Mouse (Mus musculus) CH12.LX (cell line): ENCODE measurements at regions not wholly inside any gene's neighbourhood (a gene's known extent, or its start where the extent isn't known, plus 50 kb on each side); places are given as distances from the start of the nearest gene placed in this dataset.

Experiments
- DNase-seq: peaks from one replicate; pipeline ENCODE4 v3.0.0-alpha.2; 2013; ENCODE audit errors: extremely low read depth
- H3K27ac ChIP-seq: 2 replicates; pipeline ENCODE4 v1.5.1; 2012; ENCODE audit warnings: low read depth, mild to moderate bottlenecking, control low read depth, moderate library complexity; ENCODE audit not compliant: insufficient read depth
- H3K27me3 ChIP-seq: replicated peaks from 2 replicates; pipeline ENCODE3; 2012; ENCODE audit warnings: inconsistent platforms
- H3K36me3 ChIP-seq, 2 experiments: replicated peaks in 1 of 2; 2 replicates each; pipeline versions ENCODE3 to v1.6.1; 2012; ENCODE audit warnings: inconsistent platforms in 1 of 2, low read length in 1 of 2, mild to moderate bottlenecking in 1 of 2, mixed read lengths in 1 of 2, moderate library complexity in 1 of 2; ENCODE audit not compliant: control insufficient read depth in 1 of 2, insufficient read depth in 1 of 2
- H3K4me1 ChIP-seq, 2 experiments: 2 replicates each; pipeline ENCODE4 v1.6.1; 2012; ENCODE audit warnings: inconsistent platforms in 1 of 2, moderate library complexity in 1 of 2; ENCODE audit not compliant: insufficient read depth in 2 of 2, control insufficient read depth in 1 of 2
- H3K4me2 ChIP-seq: 2 replicates; pipeline ENCODE4 v1.6.1; 2012; ENCODE audit warnings: low read depth, mild to moderate bottlenecking, control low read depth; ENCODE audit not compliant: poor library complexity, insufficient read depth, severe bottlenecking
- H3K4me3 ChIP-seq, 3 experiments: fragments of 150-350 bp in 1 of 3; sonication (generic) in 1 of 3; replicated peaks in 1 of 3; 2 replicates each; pipeline versions ENCODE3 to v1.5.1; 2011 to 2012; ENCODE audit warnings: low read depth in 2 of 3, low read length in 2 of 3, mild to moderate bottlenecking in 2 of 3, moderate library complexity in 2 of 3, control low read depth in 1 of 3, improper control_type of control experiment in 1 of 3, inconsistent platforms in 1 of 3, mixed read lengths in 1 of 3; ENCODE audit not compliant: poor library complexity in 1 of 3
- H3K79me2 ChIP-seq: replicated peaks from 2 replicates; pipeline ENCODE4 v1.6.1; 2012; ENCODE audit warnings: mild to moderate bottlenecking, moderate library complexity; ENCODE audit not compliant: control insufficient read depth, poor library complexity, insufficient read depth, severe bottlenecking; ENCODE audit errors: extremely low read depth
- H3K9ac ChIP-seq: 2 replicates; pipeline ENCODE4 v1.6.1; 2012; ENCODE audit warnings: low read depth, mild to moderate bottlenecking, control low read depth, moderate library complexity; ENCODE audit not compliant: insufficient read depth
- H3K9me3 ChIP-seq: replicated peaks from 2 replicates; pipeline ENCODE3; 2012; ENCODE audit warnings: low read length, inconsistent platforms, mixed read lengths
- BHLHE40 ChIP-seq: IDR thresholded peaks from 2 replicates; pipeline ENCODE4 v1.6.1; 2011; ENCODE audit warnings: mild to moderate bottlenecking, low read depth, low read length, improper control_type of control experiment
- CHD2 ChIP-seq: IDR thresholded peaks from 2 replicates; pipeline ENCODE4 v1.6.1; 2011; ENCODE audit warnings: low read length, improper control_type of control experiment
- CTCF ChIP-seq, 2 experiments: IDR thresholded peaks in 1 of 2; conservative IDR thresholded peaks in 1 of 2; 2 replicates each; pipeline ENCODE4 v1.5.1; 2011 to 2012; ENCODE audit warnings: low read depth in 2 of 2, low read length in 2 of 2, improper control_type of control experiment in 1 of 2, inconsistent platforms in 1 of 2, mild to moderate bottlenecking in 1 of 2, moderate library complexity in 1 of 2
- ELF1 ChIP-seq: IDR thresholded peaks from 2 replicates; pipeline ENCODE4 v1.6.1; 2014; ENCODE audit warnings: low read depth, mild to moderate bottlenecking, inconsistent platforms, low read length, improper control_type of control experiment
- EP300 ChIP-seq: IDR thresholded peaks from 2 replicates; pipeline ENCODE4 v1.6.1; 2011; ENCODE audit warnings: low read length, improper control_type of control experiment
- ETS1 ChIP-seq: conservative IDR thresholded peaks from 2 replicates; pipeline ENCODE4 v1.6.1; 2012; ENCODE audit warnings: low read depth, mild to moderate bottlenecking, inconsistent platforms, low read length, improper control_type of control experiment, moderate library complexity
- GABPA ChIP-seq: IDR thresholded peaks from 2 replicates; pipeline ENCODE4 v1.6.1; 2012; ENCODE audit warnings: low read depth, low read length, improper control_type of control experiment, inconsistent platforms; ENCODE audit not compliant: insufficient replicate concordance
- IRF4 ChIP-seq: IDR thresholded peaks from 2 replicates; pipeline ENCODE4 v1.6.1; 2014; ENCODE audit warnings: low read depth, mild to moderate bottlenecking, inconsistent platforms, low read length, improper control_type of control experiment
- JUN ChIP-seq: IDR thresholded peaks from 2 replicates; pipeline ENCODE4 v1.6.1; 2011; ENCODE audit warnings: low read depth, mild to moderate bottlenecking, low read length, improper control_type of control experiment, moderate library complexity; ENCODE audit not compliant: insufficient read depth
- KAT2A ChIP-seq: IDR thresholded peaks from 2 replicates; pipeline ENCODE4 v1.6.1; 2012; ENCODE audit warnings: low read length, improper control_type of control experiment, inconsistent platforms; ENCODE audit not compliant: insufficient replicate concordance
- MAX ChIP-seq: IDR thresholded peaks from 2 replicates; pipeline ENCODE4 v1.6.1; 2011; ENCODE audit warnings: low read length, improper control_type of control experiment
- MAZ ChIP-seq: IDR thresholded peaks from 2 replicates; pipeline ENCODE4 v1.6.1; 2012; ENCODE audit warnings: low read depth, mild to moderate bottlenecking, inconsistent platforms, low read length, improper control_type of control experiment, moderate library complexity
- MXI1 ChIP-seq: IDR thresholded peaks from 2 replicates; pipeline ENCODE4 v1.6.1; 2011; ENCODE audit warnings: mild to moderate bottlenecking, low read depth, low read length, improper control_type of control experiment
- MYC ChIP-seq: IDR thresholded peaks from 2 replicates; pipeline ENCODE4 v1.6.1; 2011; ENCODE audit warnings: low read depth, mild to moderate bottlenecking, improper control_type of control experiment, low read length
- NELFE ChIP-seq: IDR thresholded peaks from 2 replicates; pipeline ENCODE4 v1.6.1; 2011; ENCODE audit warnings: low read depth, low read length, improper control_type of control experiment
- PAX5 ChIP-seq: IDR thresholded peaks from 2 replicates; pipeline ENCODE4 v1.6.1; 2012; ENCODE audit warnings: low read length, inconsistent platforms, mixed read lengths
- SIN3A ChIP-seq: IDR thresholded peaks from 2 replicates; pipeline ENCODE4 v1.6.1; 2012; ENCODE audit warnings: low read length, improper control_type of control experiment, inconsistent platforms
- TCF12 ChIP-seq: IDR thresholded peaks from 2 replicates; pipeline ENCODE4 v1.6.1; 2014; ENCODE audit warnings: low read depth, mild to moderate bottlenecking, inconsistent platforms, low read length, improper control_type of control experiment
- UBTF ChIP-seq: IDR thresholded peaks from 2 replicates; pipeline ENCODE4 v1.6.1; 2012; ENCODE audit warnings: low read depth, mild to moderate bottlenecking, inconsistent platforms, low read length, improper control_type of control experiment, moderate library complexity
- ZC3H11A ChIP-seq: IDR thresholded peaks from 2 replicates; pipeline ENCODE4 v1.6.1; 2012; ENCODE audit warnings: low read depth, mild to moderate bottlenecking, inconsistent platforms, low read length, improper control_type of control experiment
- dilution Hi-C: fragments of 300-500 bp; cut with MboI; formaldehyde crosslinking; loops from 2 replicates; pipeline ENCODE4 v1.14.3; 2020; ENCODE audit warnings: low sequenced_read_pairs; ENCODE audit not compliant: extremely low pct_unique_long_range_greater_than_20kb, extremely low pct_ligation_motif_present
- in situ Hi-C: fragments of 300-500 bp; cut with MboI; formaldehyde crosslinking; loops from 3 replicates; pipeline ENCODE4 v1.14.3; 2019; ENCODE audit warnings: low sequenced_read_pairs, low pct_ligation_motif_present, low pct_unique_long_range_greater_than_20kb, mixed read lengths

DNA sequence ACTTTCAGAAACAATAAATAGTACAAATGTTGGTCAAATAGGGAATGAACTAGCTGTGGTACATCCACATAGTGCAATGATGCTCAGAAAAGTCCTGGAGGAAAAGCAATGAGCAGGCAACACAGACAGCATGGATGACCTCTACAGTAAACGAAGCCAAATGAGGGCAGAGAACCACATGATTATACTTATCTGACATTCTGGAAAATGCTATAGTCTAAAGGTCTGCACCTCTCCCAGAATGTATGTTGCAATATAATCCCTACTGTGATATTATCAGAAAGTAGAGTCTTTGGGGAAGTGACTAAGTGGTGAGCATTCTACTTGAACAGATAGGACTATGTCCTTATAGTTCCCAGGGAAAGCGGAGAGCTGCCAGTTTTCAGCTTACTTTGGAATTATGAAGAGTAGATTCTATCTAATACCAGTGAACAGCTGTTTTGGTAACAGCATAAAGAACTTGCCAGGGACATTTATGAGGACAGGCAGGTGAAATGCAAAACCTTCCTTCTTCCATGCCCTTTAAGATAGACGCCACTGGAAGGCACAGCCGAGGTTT is 672.2 kb downstream of the Iqcm start:
- no peaks in the 10 kb centered on the region for H3K79me2 ChIP-seq
- H3K27ac ChIP-seq, result no peak overlapping the region
- no peaks in the 10 kb centered on the region for H3K36me3 ChIP-seq
- no peak overlapping the region for H3K4me3 ChIP-seq
- H3K4me2 ChIP-seq, result no peak overlapping the region
- DNase-seq, result no peak
- in situ Hi-C loops (no loop called here), dilution Hi-C loops (no loop called here)
- no peaks in the 10 kb centered on the region for H3K27me3 ChIP-seq
- H3K4me1 ChIP-seq, result no peaks in the 10 kb centered on the region
- H3K9me3 ChIP-seq, result peaks cover 30% of the 10 kb centered on the region
- TF ChIP-seq MYC, result no peak
- no peak overlapping the region for H3K9ac ChIP-seq

DNA sequence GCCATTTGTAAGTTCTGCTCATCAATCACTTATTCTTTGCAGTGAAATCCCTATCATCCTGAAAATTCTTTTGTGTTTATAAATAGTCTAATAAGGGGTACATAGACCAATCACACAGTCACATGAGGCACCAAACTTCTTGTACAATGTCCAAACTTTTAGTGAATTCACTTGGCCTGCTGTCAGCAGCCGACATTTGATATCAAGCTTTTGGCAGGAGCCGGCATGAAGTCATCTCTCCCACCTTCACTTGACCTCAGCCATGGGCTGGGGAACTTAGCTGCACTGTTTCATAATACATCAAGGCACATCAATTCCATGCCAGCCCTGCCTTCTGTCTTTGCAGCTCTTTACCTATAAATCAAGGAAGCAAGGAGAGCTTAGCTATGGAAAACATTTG is 679.0 kb downstream of the Iqcm start:
- Histone ChIP-seq H3K4me1 (no peaks in the 10 kb centered on the region), H3K79me2 (no peaks in the 10 kb centered on the region), H3K9ac (no peak overlapping the region), H3K27me3 (no peaks in the 10 kb centered on the region), H3K36me3 (no peaks in the 10 kb centered on the region), H3K4me3 (no peak overlapping the region), H3K4me2 (no peak overlapping the region), H3K9me3 (peaks cover 20% of the 10 kb centered on the region), H3K27ac (no peak overlapping the region)
- in situ Hi-C loops (no loop called here), dilution Hi-C loops (no loop called here)
- no peak for DNase-seq
- TF ChIP-seq MYC, result no peak
- TF ChIP-seq ELF1, result no peak
- no peak for TF ChIP-seq JUN
- TF ChIP-seq PAX5, result no peak
- TF ChIP-seq NELFE, result no peak
- no peak for TF ChIP-seq BHLHE40
- no peak for TF ChIP-seq ETS1
- no peak for TF ChIP-seq SIN3A
- TF ChIP-seq GABPA, result no peak
- no peak for TF ChIP-seq MAZ
- TF ChIP-seq ZC3H11A, result no peak
- no peak for TF ChIP-seq MAX
- TF ChIP-seq, all 38 proteins: peak for 0

DNA sequence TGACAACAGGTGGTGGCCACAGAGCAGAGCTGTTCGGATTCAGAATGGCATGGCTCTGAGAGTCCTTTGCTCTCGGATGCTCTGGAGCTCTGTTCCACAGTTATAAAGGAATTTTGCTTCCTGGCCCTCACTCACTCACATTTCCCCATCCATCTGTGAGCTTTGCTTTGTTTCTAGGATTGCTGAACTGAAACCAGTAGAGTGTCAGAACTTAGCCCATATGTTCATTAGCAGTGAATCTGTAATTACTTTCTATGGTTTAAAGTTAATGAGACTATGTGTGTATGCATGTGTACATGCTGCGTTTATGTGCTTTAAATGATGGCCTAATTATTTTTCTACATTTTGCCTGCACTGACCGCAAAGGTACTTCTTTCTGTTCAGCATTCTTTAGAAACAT is 688.7 kb downstream of the Iqcm start:
- Histone ChIP-seq H3K4me3 (no peak overlapping the region), H3K36me3 (no peaks in the 10 kb centered on the region), H3K4me1 (no peaks in the 10 kb centered on the region), H3K27ac (no peak overlapping the region), H3K9me3 (peaks cover 30% of the 10 kb centered on the region), H3K27me3 (no peaks in the 10 kb centered on the region), H3K79me2 (no peaks in the 10 kb centered on the region), H3K9ac (no peak overlapping the region)
- DNase-seq, result no peak
- dilution Hi-C loops (no loop called here), in situ Hi-C loops (no loop called here)
- TF ChIP-seq CHD2 (no peak), GABPA (no peak), PAX5 (no peak), KAT2A (no peak), EP300 (no peak), CTCF (conservative IDR thresholded peaks at IDR 0.05 in 1 of 2, IDR thresholded peaks at IDR 0.05 in 1 of 2; ENCODE audit: low read depth in 2 of 2, low read length in 2 of 2) (no peak), TCF12 (no peak), ELF1 (no peak), IRF4 (no peak), MYC (no peak), JUN (no peak), MXI1 (no peak), NELFE (no peak), UBTF (no peak)
- TF ChIP-seq, all 38 proteins: peak for 0
- no peak overlapping the region for H3K4me2 ChIP-seq
